Mouse (Mus musculus): ENCODE data around the gene Ipo5.

Ipo5 gene

GRCm38 (mm10) chr14:120925731-120926585 lies 14.9 kb downstream of the Ipo5 start:
- no peak for DNase-seq

- no peak for DNase-seq
These were observed 20.2 kb downstream of the Ipo5 start for GRCm38 (mm10) chr14:120931236-120931635.

- peak; percentile 17 for DNase-seq
These were observed 22.6 kb downstream of the Ipo5 start for GRCm38 (mm10) chr14:120933624-120934023.

GRCm38 (mm10) chr14:120937102-120937501 lies 26.1 kb downstream of the Ipo5 start:
- no peak for DNase-seq

- DNase-seq = no peak
These were observed 31.8 kb downstream of the Ipo5 start for GRCm38 (mm10) chr14:120942803-120943202.

GRCm38 (mm10) chr14:120945146-120945545 lies 34.1 kb downstream of the Ipo5 start:
- no peak for DNase-seq

- no peak for DNase-seq
These were observed 36.1 kb downstream of the Ipo5 start for GRCm38 (mm10) chr14:120947104-120947503.

- DNase-seq = peak; percentile 31
These were observed 38.0 kb downstream of the Ipo5 start for GRCm38 (mm10) chr14:120949002-120949401.

GRCm38 (mm10) chr14:120950068-120950467 lies 39.0 kb downstream of the Ipo5 start:
- no peak for DNase-seq

GRCm38 (mm10) chr14:120952434-120952833 lies 41.4 kb downstream of the Ipo5 start:
- no peak for DNase-seq

GRCm38 (mm10) chr14:120960551-120960950 lies 49.5 kb downstream of the Ipo5 start:
- DNase-seq = no peak

- DNase-seq = no peak
These were observed 50.0 kb downstream of the Ipo5 start for GRCm38 (mm10) chr14:120960991-120961390.

- no peak for DNase-seq
These were observed 56.0 kb downstream of the Ipo5 start for GRCm38 (mm10) chr14:120967072-120967471.

- no peak for DNase-seq
These were observed 57.7 kb downstream of the Ipo5 start for GRCm38 (mm10) chr14:120968723-120969122.

GRCm38 (mm10) chr14:120969673-120970072 lies 58.6 kb downstream of the Ipo5 start:
- DNase-seq = no peak

- peak; percentile 29 for DNase-seq
These were observed 59.6 kb downstream of the Ipo5 start for GRCm38 (mm10) chr14:120970637-120971036.

- DNase-seq = no peak
These were observed 60.3 kb downstream of the Ipo5 start for GRCm38 (mm10) chr14:120971313-120971712.

GRCm38 (mm10) chr14:120979559-120979958 lies 68.5 kb downstream of the Ipo5 start:
- no peak for DNase-seq

- no peak for DNase-seq
These were observed 78.1 kb downstream of the Ipo5 start for GRCm38 (mm10) chr14:120989126-120989525.

Measured in liver (tissue).